Mouse (Mus musculus) kidney, embryonic 15.5 days (tissue): ENCODE results near the gene Hist1h2bq. TPM values are rescaled to one million over a fixed set of nuclear protein-coding genes. Genes with fewer than 3 reads are reported as not detected.
"Not testable (repeated sequence)": the region's sequence is repeated elsewhere in the genome, so short reads cannot be mapped to it uniquely, and the experiment has no call there.

Source experiments
- ATAC-seq: fragments of 200-750 bp; cut with Nextera tagmentation; replicated peaks from 2 replicates; pipeline ENCODE4 v1.8.0; 2017; ENCODE audit warnings: moderate TSS enrichment; ENCODE audit not compliant: low FRiP score
- H3K27ac ChIP-seq: fragments of 300-500 bp; sonication (generic); 2 replicates; pipeline ENCODE4 v1.5.1; 2015; ENCODE audit warnings: mild to moderate bottlenecking, inconsistent platforms
- H3K27me3 ChIP-seq: fragments of 300-500 bp; sonication (generic); 2 replicates; pipeline ENCODE4 v1.6.1; 2015; ENCODE audit warnings: inconsistent platforms
- H3K36me3 ChIP-seq: fragments of 300-500 bp; sonication (generic); 2 replicates; pipeline ENCODE4 v1.6.1; 2015; ENCODE audit warnings: inconsistent platforms
- H3K4me1 ChIP-seq: fragments of 300-500 bp; sonication (generic); 2 replicates; pipeline ENCODE4 v1.6.1; 2015; ENCODE audit warnings: inconsistent platforms
- H3K4me2 ChIP-seq: fragments of 300-500 bp; sonication (generic); 2 replicates; pipeline ENCODE4 v1.6.1; 2015; ENCODE audit warnings: moderate library complexity, mild to moderate bottlenecking, inconsistent platforms
- H3K4me3 ChIP-seq: fragments of 300-500 bp; sonication (generic); replicated peaks from 2 replicates; pipeline ENCODE4 v1.5.1; 2015; ENCODE audit warnings: mild to moderate bottlenecking, inconsistent platforms
- H3K9ac ChIP-seq: fragments of 300-500 bp; sonication (generic); 2 replicates; pipeline ENCODE4 v1.6.1; 2015; ENCODE audit warnings: mild to moderate bottlenecking, inconsistent platforms
- H3K9me3 ChIP-seq: fragments of 300-500 bp; sonication (generic); replicated peaks from 2 replicates; pipeline ENCODE4 v1.6.1; 2016; ENCODE audit warnings: inconsistent platforms
- WGBS: fragments of 180-500 bp; shearing (Covaris S2); methylation state at CpG from one replicate; pipeline ENCODE4 v1.1.7; 2015; ENCODE audit warnings: mixed read lengths; 5-methylcytosine and 5-hydroxymethylcytosine counted together
- polyA plus RNA-seq: library from polyadenylated mRNA; unstranded; fragments of >200 nt; fragmentation: Nextera tagmentation; extraction: Ambion mirVana; gene quantifications from 2 replicates; pipeline ENCODE4 v1.2.1, GENCODE M21; 2015

The Hist1h2bq gene
- polyA plus RNA-seq = 19.6 and 28.7 TPM in 2 replicates

GRCm38 (mm10) chr13:21810073-21810472 lies at the start of gene Hist1h2bq, which contains the start of gene Hist1h2ao:
TSS of gene Hist1h2bq (minus strand) at chr13:21810197.
TSS of gene Hist1h2ao (plus strand) at chr13:21810465.
- WGBS = no CpG with 5 or more reads among the region's 23 CpGs
- not testable (repeated sequence) for H3K36me3 ChIP-seq
- peak; percentile 98 for ATAC-seq

GRCm38 (mm10) chr13:21855698-21856162 lies 45.7 kb upstream of the Hist1h2bq start:
- no peaks in the 10 kb centered on the region for H3K36me3 ChIP-seq
- H3K4me1 ChIP-seq = no peaks in the 10 kb centered on the region
- H3K4me2 ChIP-seq = peak overlapping the region; percentile 61
- H3K4me3 ChIP-seq = peak overlapping the region; percentile 53
- no peaks in the 10 kb centered on the region for H3K9me3 ChIP-seq
- H3K27ac ChIP-seq = 0 out of 2 replicates have a peak overlapping the region, but pooled peaks have one; percentile 56
- ATAC-seq = no peak
- peak overlapping the region; percentile 36; the same call in 1 of the 2 replicates for H3K9ac ChIP-seq
- no peaks in the 10 kb centered on the region for H3K27me3 ChIP-seq
- 2% methylated on average over 15 of the region's 15 CpGs for WGBS

More at GRCm38 (mm10) chr13:21810073-21810472, at the start of gene Hist1h2bq, which contains the start of gene Hist1h2ao:
- not testable (repeated sequence) for H3K4me2 ChIP-seq, H3K4me1 ChIP-seq, H3K27ac ChIP-seq, H3K9ac ChIP-seq, H3K27me3 ChIP-seq, H3K4me3 ChIP-seq, H3K9me3 ChIP-seq

- Histone ChIP-seq H3K27me3 (no peaks in the 10 kb centered on the region), H3K4me3 (peak overlapping the region; percentile 53), H3K27ac (no peak overlapping the region), H3K4me1 (no peaks in the 10 kb centered on the region), H3K9ac (no peak overlapping the region), H3K36me3 (no peaks in the 10 kb centered on the region), H3K9me3 (no peaks in the 10 kb centered on the region), H3K4me2 (peak overlapping the region; percentile 61)
- ATAC-seq = peak; percentile 49
- WGBS = 1% methylated on average over 11 of the region's 11 CpGs
These were observed 45.1 kb upstream of the Hist1h2bq start for GRCm38 (mm10) chr13:21855146-21855545.

GRCm38 (mm10) chr13:21852215-21852945 lies 42.4 kb upstream of the Hist1h2bq start:
- no peak for ATAC-seq
- WGBS = 49% methylated on average over 3 of the region's 3 CpGs

GRCm38 (mm10) chr13:21850696-21851095 lies 40.7 kb upstream of the Hist1h2bq start:
- H3K4me3 ChIP-seq, H3K27me3 ChIP-seq, H3K9me3 ChIP-seq, H3K27ac ChIP-seq, H3K9ac ChIP-seq, H3K4me2 ChIP-seq, ATAC-seq, H3K4me1 ChIP-seq, H3K36me3 ChIP-seq: not testable (repeated sequence)
- WGBS = 42% methylated on average over 1 of the region's 1 CpGs

More at GRCm38 (mm10) chr13:21852215-21852945, 42.4 kb upstream of the Hist1h2bq start:
- H3K27me3 ChIP-seq = no peaks in the 10 kb centered on the region
- H3K4me1 ChIP-seq = no peaks in the 10 kb centered on the region
- H3K9ac ChIP-seq = no peak overlapping the region
- no peak overlapping the region for H3K4me3 ChIP-seq
- no peaks in the 10 kb centered on the region for H3K9me3 ChIP-seq
- no peak overlapping the region for H3K27ac ChIP-seq
- no peak overlapping the region for H3K4me2 ChIP-seq
- no peaks in the 10 kb centered on the region for H3K36me3 ChIP-seq

GRCm38 (mm10) chr13:21847883-21848282 lies 37.9 kb upstream of the Hist1h2bq start:
- Histone ChIP-seq H3K4me2 (no peak overlapping the region), H3K36me3 (no peaks in the 10 kb centered on the region), H3K27me3 (no peaks in the 10 kb centered on the region), H3K9ac (no peak overlapping the region), H3K9me3 (no peaks in the 10 kb centered on the region), H3K4me1 (no peaks in the 10 kb centered on the region), H3K4me3 (no peak overlapping the region), H3K27ac (no peak overlapping the region)
- WGBS = 31% methylated on average over 8 of the region's 8 CpGs
- no peak for ATAC-seq

- not testable (repeated sequence) for H3K9me3 ChIP-seq, H3K27me3 ChIP-seq, H3K4me1 ChIP-seq, H3K36me3 ChIP-seq, H3K9ac ChIP-seq, H3K4me2 ChIP-seq, H3K27ac ChIP-seq, H3K4me3 ChIP-seq, ATAC-seq
These were observed 36.4 kb upstream of the Hist1h2bq start for GRCm38 (mm10) chr13:21846356-21846755.

GRCm38 (mm10) chr13:21840508-21840907 lies 30.5 kb upstream of the Hist1h2bq start:
- peak; percentile 77 for ATAC-seq
- H3K4me3 ChIP-seq, H3K36me3 ChIP-seq, H3K4me1 ChIP-seq, H3K9ac ChIP-seq, H3K9me3 ChIP-seq, H3K27me3 ChIP-seq, H3K27ac ChIP-seq, H3K4me2 ChIP-seq: not testable (repeated sequence)
- WGBS = no CpG with 5 or more reads among the region's 4 CpGs

- not testable (repeated sequence) for H3K4me2 ChIP-seq, H3K9ac ChIP-seq, H3K4me1 ChIP-seq, H3K27ac ChIP-seq, H3K36me3 ChIP-seq, H3K9me3 ChIP-seq, H3K27me3 ChIP-seq, H3K4me3 ChIP-seq
- peak; percentile 96 for ATAC-seq
- no CpG with 5 or more reads among the region's 24 CpGs for whole genome bisulfite sequencing
These were observed 23.5 kb upstream of the Hist1h2bq start, which contains the start of the genes Hist1h2ap and Hist1h2br for GRCm38 (mm10) chr13:21833461-21833860. TSS of gene Hist1h2ap (minus strand) at chr13:21833507. TSS of gene Hist1h2br (plus strand) at chr13:21833743.

- under 1% methylated on average over 28 of the region's 58 CpGs for WGBS
- H3K36me3 ChIP-seq, H3K27me3 ChIP-seq, H3K9me3 ChIP-seq, H3K9ac ChIP-seq, H3K4me1 ChIP-seq: not testable (repeated sequence)
- Histone ChIP-seq H3K4me2 (peak within 1 kb of the TSS; percentile 47), H3K4me3 (peak within 1 kb of the TSS; percentile 31), H3K27ac (peak within 1 kb of the TSS; percentile 66)
- ATAC-seq = peak; percentile 87
These were observed 21.7 kb upstream of the Hist1h2bq start, which contains the start of gene Hist1h4n for GRCm38 (mm10) chr13:21831418-21832394. TSS of gene Hist1h4n (minus strand) at chr13:21832196.

GRCm38 (mm10) chr13:21830344-21830743 lies 20.3 kb upstream of the Hist1h2bq start:
- ATAC-seq = no peak
- Histone ChIP-seq H3K9me3 (no peaks in the 10 kb centered on the region), H3K4me2 (peak overlapping the region; percentile 25; the same call in 1 of the 2 replicates), H3K4me1 (no peaks in the 10 kb centered on the region), H3K36me3 (no peaks in the 10 kb centered on the region; the same call in 1 of the 2 replicates), H3K9ac (no peak overlapping the region), H3K27ac (no peak overlapping the region), H3K4me3 (no peak overlapping the region), H3K27me3 (no peaks in the 10 kb centered on the region)
- WGBS = 88% methylated on average over 10 of the region's 10 CpGs
